Mouse (Mus musculus) brain, embryonic 14.5 days (tissue): Measurements from ENCODE around the gene Dnajc22.

Source experiments
- CTCF ChIP-seq: fragments of 200-500 bp; IDR thresholded peaks from 2 replicates; pipeline ENCODE4 v1.5.1; 2012; ENCODE audit warnings: inconsistent platforms, mild to moderate bottlenecking, moderate library complexity, borderline replicate concordance; ENCODE audit not compliant: insufficient read depth, insufficient read length; ENCODE audit errors: extremely low read depth
- POLR2A ChIP-seq: fragments of 200-500 bp; IDR thresholded peaks from 2 replicates; pipeline ENCODE4 v1.6.1; 2012; ENCODE audit warnings: mild to moderate bottlenecking, inconsistent platforms, borderline replicate concordance; ENCODE audit not compliant: poor library complexity, insufficient read depth, insufficient read length, severe bottlenecking; ENCODE audit errors: extremely low read depth

DNA sequence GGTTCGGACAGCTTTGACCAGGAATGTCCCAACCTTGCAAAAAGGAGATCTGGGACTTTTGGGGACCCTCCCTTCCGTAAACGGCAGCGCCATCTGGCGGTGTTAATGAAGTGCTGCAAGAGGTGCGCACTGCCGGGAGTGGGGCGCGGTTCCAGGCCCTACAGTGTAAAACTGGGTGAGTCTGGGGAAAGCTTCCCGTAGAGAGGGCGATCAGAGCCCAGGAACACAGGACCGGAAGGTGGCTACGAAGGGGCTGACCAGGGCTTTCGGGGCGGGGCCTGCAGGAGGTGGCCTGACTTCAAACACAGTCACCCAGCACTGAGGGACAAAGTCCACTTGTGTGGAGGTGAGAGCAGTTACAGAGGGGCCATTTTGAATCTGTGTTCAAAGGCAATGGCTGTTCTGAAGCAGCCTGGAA is 6.2 kb downstream of the Dnajc22 start:
- TF ChIP-seq CTCF (peak; percentile 90), POLR2A (no peak)
